In genomic region chr10:130324243-130324642, GRCm38 (mm10) we compare ENCODE assay signal across 25 mouse cellular contexts. TPM values are rescaled to one million over a fixed set of nuclear protein-coding genes. Genes with fewer than 3 reads are reported as not detected.
"Had no signal": no experiment of that assay in that cellular context is flagged by ENCODE, and none has a peak within 500 bp of the region (broad histone marks: within the 10 kb centered on the region; RNA-seq: fewer than 3 reads in every experiment).

No protein-coding gene starts in this region.

- H3K4me3 ChIP-seq: limb, embryonic 12.5 days; limb, embryonic 15.5 days; megakaryocyte, embryonic 14.5 days; midbrain, embryonic 10.5 days; midbrain, embryonic 13.5 days; neural tube, embryonic 12.5 days had no signal

- ATAC-seq: liver, postnatal 0 days; lung, postnatal 0 days; midbrain, embryonic 13.5 days; midbrain, embryonic 16.5 days had no signal

- H3K36me3 ChIP-seq: limb, embryonic 12.5 days; limb, embryonic 15.5 days; midbrain, embryonic 10.5 days; midbrain, embryonic 13.5 days; neural tube, embryonic 12.5 days had no signal

- H3K9me3 ChIP-seq: limb, embryonic 12.5 days; limb, embryonic 15.5 days; megakaryocyte, embryonic 14.5 days; midbrain, embryonic 10.5 days; midbrain, embryonic 13.5 days; neural tube, embryonic 12.5 days had no signal

- H3K27ac ChIP-seq: kidney, postnatal 0 days; limb, embryonic 12.5 days; limb, embryonic 15.5 days; liver, embryonic 14.5 days; midbrain, embryonic 10.5 days; midbrain, embryonic 13.5 days; neural tube, embryonic 12.5 days had no signal

- H3K4me1 ChIP-seq: limb, embryonic 12.5 days; limb, embryonic 15.5 days; midbrain, embryonic 10.5 days; midbrain, embryonic 13.5 days; neural tube, embryonic 12.5 days had no signal

- H3K4me2 ChIP-seq: limb, embryonic 12.5 days; limb, embryonic 15.5 days; liver, embryonic 11.5 days; lung, embryonic 14.5 days; midbrain, embryonic 13.5 days; neural tube, embryonic 12.5 days had no signal

- H3K27me3 ChIP-seq: limb, embryonic 12.5 days; limb, embryonic 15.5 days; megakaryocyte, embryonic 14.5 days; midbrain, embryonic 13.5 days; neural tube, embryonic 12.5 days had no signal

- DNase-seq: kidney, adult 2 months; kidney, postnatal 25 days; left cerebral cortex, postnatal 4 days; liver, postnatal 0 days; lung, embryonic 14.5 days; right cerebral cortex, postnatal 4 days; spleen, adult 18-20 months; thymus, adult 18-20 months; thymus, postnatal 36 days had no signal

- H3K9ac ChIP-seq: limb, embryonic 12.5 days; limb, embryonic 15.5 days; liver, embryonic 14.5 days; liver, postnatal 0 days; lung, embryonic 14.5 days; midbrain, embryonic 13.5 days; neural tube, embryonic 12.5 days had no signal

RNA-seq across cellular contexts. Expression of gene Tespa1, which starts 1.6 kb away (rescaled TPM):
- polyA plus RNA-seq: kidney, embryonic 14.5 days; midbrain, embryonic 10.5 days; midbrain, embryonic 13.5 days; midbrain, embryonic 16.5 days; testis, adult 2 months had no signal

RNA-seq across cellular contexts. Expression of gene Neurod4, which starts 44.2 kb away (rescaled TPM):
- total RNA-seq: left cerebral cortex, postnatal 4 days had no signal
- polyA plus RNA-seq: kidney, adult 2 months; kidney, embryonic 14.5 days; kidney, postnatal 0 days; large intestine, adult 2 months; limb, embryonic 15.5 days; liver, embryonic 11.5 days; liver, embryonic 14.5 days; liver, postnatal 0 days; lung, embryonic 14.5 days; lung, postnatal 0 days; stomach, embryonic 16.5 days; testis, adult 2 months; urinary bladder, adult 2 months had no signal
